Mouse (Mus musculus): ENCODE data around the gene Capn12. TPM values are rescaled to one million over a fixed set of nuclear protein-coding genes. Genes with fewer than 3 reads are reported as not detected.

The Capn12 gene
- total RNA-seq (2015; ENCODE audit: low replicate concordance) = not detected in 2 replicates
- total RNA-seq (2017; ENCODE audit: low replicate concordance) = 0.26 and 0.42 TPM in 2 replicates

GRCm38 (mm10) chr7:28881199-28881598 lies at the start of gene Capn12:
Capn12 (plus strand) TSS chr7:28881422.
- no peak for ATAC-seq (replicated peaks; ENCODE audit: low FRiP score, poor library complexity, severe bottlenecking)

DNA sequence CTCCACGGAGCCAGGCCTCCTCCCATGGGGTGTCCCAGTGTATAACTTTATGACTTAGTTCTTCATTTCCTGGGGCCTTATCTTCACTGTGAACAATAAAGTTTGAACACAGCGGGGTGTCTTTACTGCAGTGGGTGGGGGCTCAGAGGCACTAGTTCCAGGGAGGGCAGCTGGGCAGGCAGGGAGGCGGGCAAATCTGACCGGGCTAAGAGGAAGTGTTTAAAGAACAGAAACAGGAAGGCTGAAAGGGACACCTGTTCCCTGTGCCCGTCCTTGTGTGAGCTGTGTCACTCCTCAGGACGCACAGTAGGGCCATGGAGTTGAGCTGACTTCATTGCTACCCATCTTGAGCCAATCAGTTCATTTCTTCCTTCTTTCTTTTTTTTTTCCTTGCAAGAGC lies 49.1 kb upstream of the Capn12 start:
- ATAC-seq (replicated peaks; ENCODE audit: low FRiP score, poor library complexity, severe bottlenecking) = no peak

GRCm38 (mm10) chr7:28833723-28834347 lies 47.4 kb upstream of the Capn12 start, which contains the start of gene Lgals4:
Lgals4 (plus strand) TSS chr7:28833854.
- ATAC-seq (replicated peaks; ENCODE audit: low FRiP score, poor library complexity, severe bottlenecking) = no peak

DNA sequence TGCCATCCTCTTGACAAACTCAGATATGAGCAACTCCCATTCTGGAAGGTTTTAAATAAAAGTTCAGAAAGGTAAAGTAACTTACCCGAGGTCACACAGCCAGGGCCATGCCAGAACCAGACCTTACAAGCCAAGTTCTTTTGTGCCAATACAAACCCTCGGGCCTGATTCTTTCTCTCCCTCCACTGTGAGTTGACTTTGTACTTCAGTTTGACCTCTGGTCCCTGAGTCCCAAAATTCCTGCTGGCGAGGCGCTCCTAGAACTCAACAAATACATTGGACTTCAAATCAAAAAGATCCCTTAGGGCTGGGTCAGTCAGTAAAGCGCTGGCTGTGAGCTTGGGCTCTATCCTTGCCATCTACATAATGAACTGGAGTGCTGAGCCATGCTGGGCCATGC lies 44.3 kb upstream of the Capn12 start:
- no peak for ATAC-seq (replicated peaks; ENCODE audit: low FRiP score, poor library complexity, severe bottlenecking)

DNA sequence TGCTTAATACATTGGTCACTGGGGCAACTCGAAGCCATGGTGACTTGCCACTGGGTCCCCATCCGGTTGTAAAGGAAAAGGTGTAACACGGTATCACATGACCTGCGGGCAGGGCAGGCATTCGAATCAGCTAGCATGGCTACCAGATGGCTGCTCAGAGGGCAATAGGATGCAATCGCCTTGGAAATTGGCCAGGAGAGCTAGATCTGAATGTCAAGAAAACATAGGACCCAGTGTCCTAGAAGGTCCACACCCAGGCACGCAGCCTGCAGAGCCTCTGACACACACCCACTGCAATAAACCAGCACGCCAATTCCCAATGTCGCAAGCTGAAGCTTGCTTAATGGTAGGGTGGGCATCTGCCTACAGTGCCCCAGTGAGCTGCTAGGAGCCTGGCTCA lies 42.9 kb upstream of the Capn12 start:
- no peak for ATAC-seq (replicated peaks; ENCODE audit: low FRiP score, poor library complexity, severe bottlenecking)

DNA sequence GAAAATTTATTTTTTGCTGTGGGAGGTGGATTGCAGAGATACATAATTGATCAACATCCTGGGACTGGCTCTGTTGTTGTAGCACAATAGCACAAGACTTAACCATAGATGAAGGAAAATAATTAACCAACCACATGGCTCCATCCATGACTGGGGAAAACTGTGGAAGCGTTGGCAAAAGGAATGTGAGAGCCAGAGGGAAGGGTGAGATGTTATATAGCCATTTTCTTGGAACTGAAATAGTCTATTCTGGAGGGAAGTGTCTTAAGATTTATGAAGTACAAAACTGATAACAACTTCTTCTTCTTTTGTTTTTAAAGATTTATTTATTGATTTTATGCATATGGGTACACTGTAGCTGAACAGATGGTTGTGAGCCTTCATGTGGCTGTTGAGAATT lies 33.9 kb upstream of the Capn12 start:
- no peak for ATAC-seq (replicated peaks; ENCODE audit: low FRiP score, poor library complexity, severe bottlenecking)

DNA sequence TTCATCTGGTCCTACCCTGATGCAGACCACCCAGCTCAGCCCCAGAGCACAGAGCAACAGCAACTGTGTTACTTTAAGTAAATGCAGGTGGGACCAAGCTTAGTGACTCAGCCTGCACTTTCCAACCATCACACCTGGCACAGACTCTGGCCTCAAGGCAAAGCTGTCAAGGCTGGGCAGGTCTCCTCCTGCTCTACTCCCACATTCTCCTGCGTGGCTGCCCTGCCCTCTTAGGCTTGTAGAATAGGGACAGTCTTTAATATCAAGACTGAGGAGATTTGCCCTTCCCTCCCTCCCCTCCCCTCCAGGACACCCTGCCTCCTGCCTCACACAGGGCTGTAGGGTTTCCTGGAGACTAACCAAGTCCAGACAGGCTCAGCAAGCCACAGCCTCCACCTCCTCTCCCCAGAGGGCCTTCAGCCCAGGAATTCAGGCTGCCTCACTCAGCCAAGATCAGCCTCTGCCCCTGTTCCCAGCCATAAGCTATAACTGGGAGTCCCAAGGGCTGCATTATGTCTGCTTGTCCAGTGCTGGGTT lies 31.5 kb upstream of the Capn12 start:
- peak; percentile 55 for ATAC-seq (replicated peaks; ENCODE audit: low FRiP score, poor library complexity, severe bottlenecking)

GRCm38 (mm10) chr7:28850642-28851041 lies 30.6 kb upstream of the Capn12 start:
- ATAC-seq (replicated peaks; ENCODE audit: low FRiP score, poor library complexity, severe bottlenecking) = no peak

DNA sequence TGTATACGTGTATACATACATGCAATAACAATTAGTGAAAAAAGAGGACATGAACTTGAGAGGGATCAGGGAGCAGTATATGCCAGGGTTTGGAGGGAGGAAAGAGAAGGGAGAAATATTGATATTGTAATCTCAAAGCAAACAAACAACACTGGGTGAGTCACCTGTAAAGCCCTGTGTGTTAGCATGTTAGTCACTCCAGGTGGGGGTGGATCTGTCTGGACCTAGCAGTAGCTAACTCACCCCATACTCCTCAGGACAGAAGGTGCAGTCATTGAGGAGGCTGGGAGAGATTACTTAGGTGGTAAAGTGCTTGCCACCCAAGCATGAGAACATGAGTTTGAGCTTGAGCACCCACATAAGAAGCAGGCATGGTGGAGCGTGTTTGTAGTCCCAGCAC lies 21.3 kb upstream of the Capn12 start:
- no peak for ATAC-seq (replicated peaks; ENCODE audit: low FRiP score, poor library complexity, severe bottlenecking)

DNA sequence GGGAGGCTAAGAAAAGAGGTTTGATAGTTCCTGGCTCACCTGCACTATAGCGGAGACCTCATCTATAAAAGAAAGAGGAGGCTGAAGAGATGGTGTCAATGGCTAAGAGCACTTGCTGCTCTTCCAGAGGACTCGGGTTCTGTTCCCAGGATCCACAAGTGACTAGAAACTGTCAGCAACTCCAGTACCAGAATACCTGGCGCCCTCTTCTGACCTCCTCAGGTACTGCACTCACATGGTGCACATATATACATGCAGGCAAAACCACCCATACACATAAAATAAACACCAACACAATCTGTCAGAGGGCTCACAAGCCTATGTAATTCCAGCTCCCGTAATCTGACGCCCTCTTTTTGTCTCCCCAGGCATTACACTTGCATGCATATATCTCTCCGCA lies 20.3 kb upstream of the Capn12 start:
- ATAC-seq (replicated peaks; ENCODE audit: low FRiP score, poor library complexity, severe bottlenecking) = no peak

DNA sequence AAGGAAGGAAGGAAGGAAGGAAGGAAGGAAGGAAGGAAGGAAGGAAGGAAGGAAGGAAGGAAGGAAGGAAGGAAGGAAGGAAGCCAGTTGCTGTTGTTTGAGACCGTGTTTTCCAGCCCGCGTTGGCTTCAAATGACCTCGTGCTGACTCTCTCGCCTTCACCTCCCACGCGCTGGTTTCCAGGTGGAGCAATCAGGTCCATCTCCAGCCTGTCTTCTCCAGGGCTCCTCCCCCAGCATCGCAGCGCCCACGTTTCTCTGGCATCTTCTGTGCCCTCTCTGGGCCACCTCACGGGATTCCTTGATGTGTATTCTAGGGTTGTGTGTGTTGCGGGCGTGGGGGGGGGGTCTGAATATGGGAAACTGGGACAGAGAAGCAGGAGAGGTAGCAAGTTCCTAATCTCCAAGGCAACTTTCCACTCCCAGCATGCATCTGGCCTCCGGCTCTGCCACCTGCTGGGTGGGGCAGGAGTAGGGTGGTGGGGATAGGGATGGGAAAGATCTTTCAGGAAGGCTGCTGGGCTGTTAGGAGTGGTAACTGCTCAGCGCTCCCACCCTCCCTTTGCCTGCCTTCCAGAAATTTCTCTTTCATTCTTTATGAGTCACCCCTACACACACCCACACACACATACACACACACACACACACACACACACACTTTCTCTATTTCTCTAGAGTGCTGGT lies 18.3 kb upstream of the Capn12 start:
- ATAC-seq (replicated peaks; ENCODE audit: low FRiP score, poor library complexity, severe bottlenecking) = no peak

- no peak for ATAC-seq (replicated peaks; ENCODE audit: low FRiP score, poor library complexity, severe bottlenecking)
Observed at GRCm38 (mm10) chr7:28863540-28863939, 17.7 kb upstream of the Capn12 start, which contains the start of gene Lgals7. Lgals7 (plus strand) TSS chr7:28863853.

GRCm38 (mm10) chr7:28864288-28864750 lies 16.9 kb upstream of the Capn12 start:
- no peak for ATAC-seq (replicated peaks; ENCODE audit: low FRiP score, poor library complexity, severe bottlenecking)

GRCm38 (mm10) chr7:28865481-28866300 lies 15.5 kb upstream of the Capn12 start:
- 0 out of 2 replicates have a peak, but pooled peaks have one; percentile 31 for ATAC-seq (replicated peaks; ENCODE audit: low FRiP score, poor library complexity, severe bottlenecking)

DNA sequence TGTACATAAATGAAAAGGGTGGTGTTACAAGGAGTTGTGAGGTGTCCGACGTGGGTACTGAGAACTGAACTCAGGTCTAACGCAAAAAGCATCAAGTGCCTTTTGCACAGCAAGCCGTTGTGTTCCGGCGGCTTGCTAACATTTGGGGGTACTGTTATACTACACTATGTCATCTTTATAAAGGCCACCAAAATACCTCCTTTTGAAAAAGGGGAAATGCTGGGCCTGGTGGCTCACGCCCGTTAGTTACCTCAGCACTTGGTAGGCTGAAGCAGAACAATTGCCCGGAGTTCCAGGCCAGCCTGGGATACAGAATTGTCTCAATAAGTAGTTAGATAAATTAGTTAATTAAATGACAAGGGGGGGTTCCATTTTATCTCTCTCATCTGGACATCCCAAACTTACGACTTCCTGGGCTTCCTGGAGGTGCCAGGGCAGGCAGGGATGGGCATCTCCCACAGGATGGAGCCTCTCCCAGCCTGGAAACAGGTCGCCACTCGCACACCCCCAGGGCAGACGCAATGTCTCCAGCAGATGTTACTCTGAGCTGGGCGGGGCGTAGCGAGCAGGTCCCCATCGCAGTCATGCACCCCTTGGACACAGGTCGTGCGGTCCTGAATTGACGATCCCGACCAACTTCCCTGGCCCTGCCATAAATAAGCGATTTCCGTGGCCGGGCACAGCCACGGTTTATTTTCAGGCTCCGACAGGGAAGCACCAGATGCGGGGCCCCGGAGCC lies 14.3 kb upstream of the Capn12 start:
- ATAC-seq (replicated peaks; ENCODE audit: low FRiP score, poor library complexity, severe bottlenecking) = 0 out of 2 replicates have a peak, but pooled peaks have one; percentile 9

DNA sequence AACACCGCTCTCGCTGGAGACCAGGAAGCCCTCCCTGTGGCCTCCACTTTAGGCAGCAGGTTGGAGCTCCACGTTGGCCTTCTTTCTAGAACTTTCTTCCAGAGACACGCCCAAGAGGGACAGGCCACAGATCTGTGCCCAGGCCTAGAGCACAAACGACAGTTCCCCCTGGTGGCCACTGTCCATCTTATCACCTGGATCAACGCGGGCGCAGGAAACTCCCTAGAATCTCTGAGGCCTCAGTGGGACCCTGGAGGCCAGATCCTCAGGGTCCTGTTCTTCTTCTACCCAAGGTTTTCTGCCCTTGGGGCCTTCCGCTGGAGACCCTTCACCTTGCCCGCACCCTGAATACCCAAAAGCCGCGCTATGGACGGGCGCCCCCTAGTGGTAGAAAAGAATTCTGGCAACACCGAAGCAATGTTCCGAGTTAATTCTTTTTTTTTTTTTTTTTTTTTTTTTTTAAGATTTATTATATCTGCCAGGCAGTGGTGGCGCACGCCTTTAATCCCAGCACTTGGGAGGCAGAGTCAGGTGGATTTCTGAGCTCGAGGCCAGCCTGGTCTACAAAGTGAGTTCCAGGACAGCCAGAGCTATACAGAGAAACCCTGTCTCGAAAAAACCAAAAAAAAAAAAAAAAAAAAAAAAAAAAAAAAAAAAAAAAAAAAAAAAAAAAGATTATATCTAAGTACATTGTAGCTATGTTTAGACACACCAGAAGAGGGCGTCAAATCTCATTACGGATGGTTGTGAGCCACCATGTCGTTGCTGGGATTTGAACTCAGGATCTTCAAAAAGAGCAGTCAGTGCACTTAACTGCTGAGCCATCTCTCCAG lies 13.5 kb upstream of the Capn12 start:
- ATAC-seq (replicated peaks; ENCODE audit: low FRiP score, poor library complexity, severe bottlenecking) = peak; percentile 80

- ATAC-seq (replicated peaks; ENCODE audit: low FRiP score, poor library complexity, severe bottlenecking) = peak; percentile 53; the same call in 1 of the 2 replicates
Observed at GRCm38 (mm10) chr7:28870901-28871664, 10.1 kb upstream of the Capn12 start.

GRCm38 (mm10) chr7:28874565-28874964 lies 6.7 kb upstream of the Capn12 start:
- ATAC-seq (replicated peaks; ENCODE audit: low FRiP score, poor library complexity, severe bottlenecking) = no peak

All from erythroblast, adult 5-6 weeks (primary cell).